In the genomic region with DNA sequence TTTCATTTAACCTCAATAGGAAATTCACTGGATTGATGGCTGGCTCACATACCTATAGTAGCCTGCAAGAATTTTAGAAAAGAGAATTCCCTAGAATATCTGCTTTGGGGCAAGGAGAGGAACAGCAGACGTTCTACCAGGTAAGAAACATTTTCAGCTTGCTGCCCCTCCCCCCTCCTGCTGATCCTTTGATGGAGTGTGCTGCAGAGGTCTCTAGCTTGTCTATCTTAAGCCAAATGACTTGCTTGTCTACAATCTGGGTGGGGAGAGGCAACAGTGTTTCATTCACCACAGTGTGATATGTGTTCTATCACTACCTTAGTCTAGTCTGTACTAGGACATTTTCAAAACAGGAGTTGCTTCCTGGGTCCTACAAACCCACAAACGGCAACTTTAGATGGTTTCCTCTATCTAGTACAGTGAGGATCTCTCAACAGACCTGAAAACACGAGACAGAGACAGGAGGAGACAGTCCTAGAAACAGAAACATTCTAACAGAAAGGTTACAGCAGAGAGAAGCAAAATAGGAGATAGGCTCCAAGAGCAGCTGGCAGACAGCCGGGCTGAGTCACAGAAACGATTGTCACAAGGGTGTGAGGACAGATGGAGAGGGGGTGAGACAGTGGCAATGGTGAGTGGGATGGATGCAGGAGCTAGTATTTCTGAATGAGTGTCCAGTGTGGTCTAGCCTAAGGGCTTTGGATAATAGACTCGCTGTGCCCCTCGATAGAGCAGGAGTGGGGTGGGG, we compare ENCODE assay signal across 10 mouse cellular contexts. TPM values are rescaled to one million over a fixed set of nuclear protein-coding genes. Genes with fewer than 3 reads are reported as not detected.
DNase-seq lines count a peak whose midpoint lies in the region; ATAC-seq lines count a peak whose summit lies in the region.
"Had no signal": no experiment of that assay in that cellular context is flagged by ENCODE, and none has a peak within 500 bp of the region (broad histone marks: within the 10 kb centered on the region; RNA-seq: fewer than 3 reads in every experiment).

No protein-coding gene starts in this region.

- 46% methylated on average over 7 of the region's 7 CpGs for WGBS in liver, embryonic 12.5 days (ENCODE audit: insufficient replicate concordance)

- no peak overlapping the region for H3K9ac ChIP-seq in liver, embryonic 12.5 days

- H3K4me1 ChIP-seq in liver, embryonic 12.5 days, result no peaks in the 10 kb centered on the region

- no peak overlapping the region for H3K4me3 ChIP-seq in liver, embryonic 12.5 days

- H3K4me2 ChIP-seq in liver, embryonic 12.5 days, result no peak overlapping the region

- no peak for ATAC-seq in liver, embryonic 12.5 days

- H3K36me3 ChIP-seq in liver, embryonic 12.5 days, result no peaks in the 10 kb centered on the region

- no peak overlapping the region for H3K27ac ChIP-seq in liver, embryonic 12.5 days

- H3K27me3 ChIP-seq in liver, embryonic 12.5 days (replicated peaks), result no peaks in the 10 kb centered on the region

- H3K9me3 ChIP-seq in liver, embryonic 12.5 days (replicated peaks), result no peaks in the 10 kb centered on the region

- peak; percentile 19 for DNase-seq in gastrocnemius, postnatal 14 days
- DNase-seq in gastrocnemius, adult 8-10 months (ENCODE audit: low spot score in 2 of 2), result no peak
- DNase-seq in cerebellum, adult 11-12 months, result peak; percentile 80
- peak; percentile 24 to 61 for DNase-seq in heart, adult 9 months (ENCODE audit: low spot score in 2 of 2)
- DNase-seq in layer of hippocampus, adult 8-10 months (ENCODE audit: low spot score in 2 of 2), result peak; percentile 80 to 83
- peak; percentile 84 for DNase-seq in right cerebral cortex, postnatal 25 days
- no peak for DNase-seq in c-Kit-positive CD71-positive TER-119-positive erythroid progenitor cells, embryonic 14.5 days (ENCODE audit: low spot score)

- intact Hi-C loops in gastrocnemius, postnatal 14 days (cut with DNase I; ENCODE audit: low total_unique reads), result no loop called here

RNA-seq across cellular contexts. Expression of gene Scel, which starts 41.2 kb away (rescaled TPM):
- total RNA-seq in gastrocnemius, postnatal 14 days (2021), result under 1 TPM in 1 of 2 experiments, not detected in 1; 0.18 TPM
- under 1 TPM; 0.16 to 0.58 (median 0.19) TPM for total RNA-seq in gastrocnemius, adult 8-10 months (2022)
- 1 to 10 TPM; 1.0 to 1.6 (median 1.2) TPM for total RNA-seq in layer of hippocampus, adult 8-10 months (2022)
- 0.16 and 0.17 TPM in 2 replicates for polyA plus RNA-seq in liver, embryonic 12.5 days (2016; fragmentation: Nextera tagmentation; extraction: Ambion mirVana)
- total RNA-seq: common myeloid progenitor, adult 5-6 weeks; liver, adult 2 months had no signal
- polyA plus RNA-seq: liver, adult 2 months had no signal

Comparison
In these comparisons a context has a peak if more than half of its experiments do, and no peak if none do; other contexts are left out.
1. DNase-seq: peak in gastrocnemius, postnatal 14 days (single experiment), cerebellum, adult 11-12 months (single experiment), heart, adult 9 months (2 of 2), layer of hippocampus, adult 8-10 months (2 of 2) and right cerebral cortex, postnatal 25 days (single experiment); none in gastrocnemius, adult 8-10 months (0 of 2) and c-Kit-positive CD71-positive TER-119-positive erythroid progenitor cells, embryonic 14.5 days (single experiment).